Mouse (Mus musculus): ENCODE results near the gene Grik5.
"Not testable (repeated sequence)": the region's sequence is repeated elsewhere in the genome, so short reads cannot be mapped to it uniquely, and the experiment has no call there.

The Grik5 gene

GRCm38 (mm10) chr7:25079496-25080026 is 7.4 kb upstream of the Grik5 start:
- DNase-seq (ENCODE audit: low spot score in 2 of 2) = no peak

- DNase-seq (ENCODE audit: low spot score in 2 of 2) = no peak
These were observed 5.2 kb upstream of the Grik5 start for GRCm38 (mm10) chr7:25077414-25077755.

- peak; percentile 99 to 100 for DNase-seq (ENCODE audit: low spot score in 2 of 2)
These were observed 4.7 kb upstream of the Grik5 start for GRCm38 (mm10) chr7:25076663-25077413.

GRCm38 (mm10) chr7:25076296-25076662 is 4.1 kb upstream of the Grik5 start:
- DNase-seq (ENCODE audit: low spot score in 2 of 2) = no peak

- DNase-seq (ENCODE audit: low spot score in 2 of 2) = peak; percentile 78 to 89
These were observed 1.8 kb upstream of the Grik5 start for GRCm38 (mm10) chr7:25073924-25074323.

GRCm38 (mm10) chr7:25072716-25073390 is 707 bp upstream of the Grik5 start:
- peak; percentile 88 to 93 for DNase-seq (ENCODE audit: low spot score in 2 of 2)

- DNase-seq (ENCODE audit: low spot score in 2 of 2) = peak; percentile 79 to 91
These were observed 3.4 kb downstream of the Grik5 start for GRCm38 (mm10) chr7:25068724-25069123.

- DNase-seq (ENCODE audit: low spot score in 2 of 2) = no peak
These were observed 4.1 kb downstream of the Grik5 start for GRCm38 (mm10) chr7:25067909-25068656.

- no peak for DNase-seq (ENCODE audit: low spot score in 2 of 2)
These were observed 4.8 kb downstream of the Grik5 start for GRCm38 (mm10) chr7:25067338-25067737.

GRCm38 (mm10) chr7:25063900-25064299 is 8.2 kb downstream of the Grik5 start:
- DNase-seq (ENCODE audit: low spot score in 2 of 2) = no peak

GRCm38 (mm10) chr7:25063346-25063745 is 8.8 kb downstream of the Grik5 start:
- DNase-seq (ENCODE audit: low spot score in 2 of 2) = no peak

- DNase-seq (ENCODE audit: low spot score in 2 of 2) = no peak
These were observed 13.3 kb downstream of the Grik5 start for GRCm38 (mm10) chr7:25058836-25059235.

- no peak for DNase-seq (ENCODE audit: low spot score in 2 of 2)
These were observed 13.8 kb downstream of the Grik5 start for GRCm38 (mm10) chr7:25058394-25058793.

GRCm38 (mm10) chr7:25057888-25058287 is 14.3 kb downstream of the Grik5 start:
- no peak for DNase-seq (ENCODE audit: low spot score in 2 of 2)

- DNase-seq (ENCODE audit: low spot score in 2 of 2) = no peak
These were observed 15.2 kb downstream of the Grik5 start for GRCm38 (mm10) chr7:25056951-25057350.

GRCm38 (mm10) chr7:25052587-25052986 is 19.6 kb downstream of the Grik5 start:
- DNase-seq (ENCODE audit: low spot score in 2 of 2) = no peak

- peak; percentile 61 to 66 for DNase-seq (ENCODE audit: low spot score in 2 of 2)
These were observed 22.7 kb downstream of the Grik5 start for GRCm38 (mm10) chr7:25049295-25049930.

GRCm38 (mm10) chr7:25047363-25047762 is 24.8 kb downstream of the Grik5 start:
- DNase-seq (ENCODE audit: low spot score in 2 of 2) = peak in 1 of 2 experiments; percentile 53

- DNase-seq (ENCODE audit: low spot score in 2 of 2) = not testable (repeated sequence)
These were observed 27.5 kb downstream of the Grik5 start for GRCm38 (mm10) chr7:25044599-25044998.

- no peak for DNase-seq (ENCODE audit: low spot score in 2 of 2)
These were observed 30.2 kb downstream of the Grik5 start for GRCm38 (mm10) chr7:25041921-25042320.

- peak; percentile 79 to 86 for DNase-seq (ENCODE audit: low spot score in 2 of 2)
These were observed 36.2 kb downstream of the Grik5 start for GRCm38 (mm10) chr7:25035916-25036315.

GRCm38 (mm10) chr7:25034796-25035195 is 37.4 kb downstream of the Grik5 start:
- DNase-seq (ENCODE audit: low spot score in 2 of 2) = peak in 1 of 2 experiments; percentile 50

Data from right cerebral cortex, postnatal 10 days (tissue).